Mouse (Mus musculus): ENCODE results near the gene Tnfsf15.

- TF ChIP-seq CTCF (IDR thresholded peaks at IDR 0.05; ENCODE audit: low read depth) (no peak), EP300 (IDR thresholded peaks at IDR 0.05; ENCODE audit: low read depth) (no peak)
Measured at GRCm38 (mm10) chr4:63687429-63687828, 57.5 kb downstream of the Tnfsf15 start.
